ENCODE assay signal across 11 mouse cellular contexts in the genomic region with DNA sequence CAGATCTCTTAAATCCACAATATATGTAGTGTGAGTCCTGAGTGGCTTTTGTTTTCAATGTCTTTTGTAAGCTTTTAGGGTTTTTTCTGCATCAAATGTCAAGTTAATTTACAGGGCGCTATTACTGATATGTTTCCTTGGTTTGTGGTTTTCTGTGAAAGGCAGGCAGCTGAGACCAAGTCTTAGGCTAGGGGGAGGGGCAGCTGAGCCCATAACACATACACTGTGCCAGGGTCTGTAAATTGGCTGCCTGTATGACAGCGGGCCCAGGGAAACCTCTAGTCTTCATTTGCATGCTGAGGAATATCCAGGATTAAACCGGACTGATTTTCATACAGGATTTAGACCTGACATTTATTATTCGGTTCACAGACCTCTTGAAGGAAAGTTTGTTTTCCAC.
A peak's percentile ranks its signal among the peaks of the same experiment; 100 is the strongest.
DNase-seq lines count a peak whose midpoint lies in the region; ATAC-seq lines count a peak whose summit lies in the region.
"Had no signal": no experiment of that assay in that cellular context is flagged by ENCODE, and none has a peak within 500 bp of the region (broad histone marks: within the 10 kb centered on the region; RNA-seq: fewer than 3 reads in every experiment).

No protein-coding gene starts in this region.

- H3K4me2 ChIP-seq in neural tube, embryonic 11.5 days (ENCODE audit: low read depth): no peak overlapping the region
- no peak overlapping the region for H3K4me2 ChIP-seq in embryonic facial prominence, embryonic 14.5 days (ENCODE audit: low read depth, low read length)
- H3K4me2 ChIP-seq in hindbrain, embryonic 16.5 days (ENCODE audit: low read length): no peak overlapping the region
- H3K4me2 ChIP-seq: liver, embryonic 12.5 days had no signal

- DNase-seq in neural tube, embryonic 11.5 days (ENCODE audit: low spot score): peak; percentile 69
- DNase-seq in neural tube, embryonic 10.5 days (ENCODE audit: extremely low spot score, low spot score): no peak
- peak; percentile 75 for DNase-seq in embryonic facial prominence, embryonic 14.5 days (ENCODE audit: low spot score)
- peak; percentile 75 for DNase-seq in retina, embryonic 14.5 days (ENCODE audit: low spot score)
- DNase-seq in thymus, adult 18-20 months: no peak
- DNase-seq in gastrocnemius, postnatal 14 days: no peak
- DNase-seq: right cerebral cortex, postnatal 25 days; thymus, adult 2 months had no signal

- H3K4me1 ChIP-seq in neural tube, embryonic 11.5 days (ENCODE audit: control insufficient read depth, insufficient read depth, low read length): peaks cover 4% of the 10 kb centered on the region; the same call in 1 of the 2 replicates
- no peaks in the 10 kb centered on the region for H3K4me1 ChIP-seq in embryonic facial prominence, embryonic 14.5 days (ENCODE audit: control insufficient read depth, insufficient read depth, low read length)
- peaks cover 5% of the 10 kb centered on the region; the same call in 1 of the 2 replicates for H3K4me1 ChIP-seq in hindbrain, embryonic 16.5 days (ENCODE audit: control insufficient read depth, insufficient read depth, low read depth, low read length)
- H3K4me1 ChIP-seq: liver, embryonic 12.5 days had no signal

- WGBS in neural tube, embryonic 11.5 days: 46% methylated on average over 4 of the region's 4 CpGs
- WGBS in embryonic facial prominence, embryonic 14.5 days: 45% methylated on average over 4 of the region's 4 CpGs
- WGBS in hindbrain, embryonic 16.5 days: 6% methylated on average over 4 of the region's 4 CpGs

- intact Hi-C loops in gastrocnemius, postnatal 14 days (cut with DNase I; ENCODE audit: low total_unique reads): no loop called here

- peak; percentile 86 for ATAC-seq in neural tube, embryonic 11.5 days (ENCODE audit: insufficient read depth, low FRiP score, low TSS enrichment)
- peak; percentile 90 for ATAC-seq in embryonic facial prominence, embryonic 14.5 days (ENCODE audit: low read depth)
- peak; percentile 90 for ATAC-seq in hindbrain, embryonic 16.5 days
- no peak for ATAC-seq in granulocyte monocyte progenitor cell, adult 5-6 weeks (replicated peaks; ENCODE audit: poor library complexity, severe bottlenecking)
- ATAC-seq: liver, embryonic 12.5 days had no signal

- H3K9ac ChIP-seq in neural tube, embryonic 11.5 days (ENCODE audit: low read length): no peak overlapping the region
- no peak overlapping the region for H3K9ac ChIP-seq in embryonic facial prominence, embryonic 14.5 days (ENCODE audit: low read depth, low read length)
- no peak overlapping the region for H3K9ac ChIP-seq in hindbrain, embryonic 16.5 days (ENCODE audit: low read depth, low read length)
- H3K9ac ChIP-seq: liver, embryonic 12.5 days had no signal

- no peaks in the 10 kb centered on the region for H3K9me3 ChIP-seq in neural tube, embryonic 11.5 days (ENCODE audit: control insufficient read depth, low read length)
- no peaks in the 10 kb centered on the region for H3K9me3 ChIP-seq in embryonic facial prominence, embryonic 14.5 days (ENCODE audit: control insufficient read depth, low read length)
- H3K9me3 ChIP-seq in hindbrain, embryonic 16.5 days (ENCODE audit: control insufficient read depth, low read length): no peaks in the 10 kb centered on the region
- H3K9me3 ChIP-seq: liver, embryonic 12.5 days had no signal

- no peaks in the 10 kb centered on the region for H3K27me3 ChIP-seq in neural tube, embryonic 11.5 days (ENCODE audit: control insufficient read depth, insufficient read depth, low read length)
- no peaks in the 10 kb centered on the region for H3K27me3 ChIP-seq in embryonic facial prominence, embryonic 14.5 days (replicated peaks; ENCODE audit: control insufficient read depth, insufficient read depth, low read length)
- no peaks in the 10 kb centered on the region for H3K27me3 ChIP-seq in hindbrain, embryonic 16.5 days (replicated peaks; ENCODE audit: control insufficient read depth, insufficient read depth, low read length)
- H3K27me3 ChIP-seq: liver, embryonic 12.5 days had no signal

- H3K27ac ChIP-seq in neural tube, embryonic 11.5 days (ENCODE audit: low read depth, low read length): peak overlapping the region; percentile 72
- no peak overlapping the region for H3K27ac ChIP-seq in embryonic facial prominence, embryonic 14.5 days (replicated peaks; ENCODE audit: low read depth, low read length)
- H3K27ac ChIP-seq in hindbrain, embryonic 16.5 days (ENCODE audit: low read depth, low read length): peak overlapping the region; percentile 82
- H3K27ac ChIP-seq: liver, embryonic 12.5 days had no signal

- H3K36me3 ChIP-seq in neural tube, embryonic 11.5 days (ENCODE audit: control insufficient read depth, insufficient read depth, low read length): no peaks in the 10 kb centered on the region
- H3K36me3 ChIP-seq in embryonic facial prominence, embryonic 14.5 days (ENCODE audit: control insufficient read depth, insufficient read depth, low read length): no peaks in the 10 kb centered on the region
- no peaks in the 10 kb centered on the region for H3K36me3 ChIP-seq in hindbrain, embryonic 16.5 days (ENCODE audit: control insufficient read depth, insufficient read depth, low read length)
- H3K36me3 ChIP-seq: liver, embryonic 12.5 days had no signal

- no peak overlapping the region for H3K4me3 ChIP-seq in neural tube, embryonic 11.5 days (ENCODE audit: low read depth, low read length)
- H3K4me3 ChIP-seq in embryonic facial prominence, embryonic 14.5 days (ENCODE audit: low read depth, low read length): no peak overlapping the region
- no peak overlapping the region for H3K4me3 ChIP-seq in hindbrain, embryonic 16.5 days (ENCODE audit: low read length)
- H3K4me3 ChIP-seq: liver, embryonic 12.5 days had no signal

Comparison
In these comparisons a context has a peak if more than half of its experiments do, and no peak if none do; other contexts are left out.
1. DNase-seq: peak in neural tube, embryonic 11.5 days (single experiment), embryonic facial prominence, embryonic 14.5 days (single experiment) and retina, embryonic 14.5 days (single experiment); none in neural tube, embryonic 10.5 days (single experiment), thymus, adult 18-20 months (0 of 2) and gastrocnemius, postnatal 14 days (single experiment).